Mouse (Mus musculus): ENCODE measurements around the gene Rhpn2. TPM values are rescaled to one million over a fixed set of nuclear protein-coding genes. Genes with fewer than 3 reads are reported as not detected.
A peak's percentile ranks its signal among the peaks of the same experiment; 100 is the strongest.

The Rhpn2 gene
- total RNA-seq, 1 experiment = 12.7 TPM

- TF ChIP-seq MAFK (IDR thresholded peaks at IDR 0.05; ENCODE audit: insufficient read depth, low read depth, low read length) = no peak
- TF ChIP-seq HCFC1 (IDR thresholded peaks at IDR 0.05; ENCODE audit: borderline replicate concordance, insufficient read depth, low read length) = no peak
- TF ChIP-seq ZNF384 (IDR thresholded peaks at IDR 0.05; ENCODE audit: low read depth, low read length) = no peak
- TF ChIP-seq CHD2 (IDR thresholded peaks at IDR 0.05; ENCODE audit: low read depth, low read length) = no peak
- no peak for TF ChIP-seq ZC3H11A (IDR thresholded peaks at IDR 0.05; ENCODE audit: borderline replicate concordance, low read depth, low read length)
- no peak for DNase-seq (ENCODE audit: low read depth, low spot score)
- H3K9me3 ChIP-seq (ENCODE audit: control insufficient read depth, insufficient read depth, low read depth, low read length) = no peaks in the 10 kb centered on the region
- H3K4me3 ChIP-seq (ENCODE audit: insufficient read depth in 1 of 2, low read depth in 1 of 2, low read length in 2 of 2, poor library complexity in 1 of 2, severe bottlenecking in 1 of 2) = no peak overlapping the region
- no peak overlapping the region for H3K27ac ChIP-seq (ENCODE audit: insufficient read depth, low read depth, low read length, poor library complexity, severe bottlenecking)
- H3K36me3 ChIP-seq (ENCODE audit: control insufficient read depth, insufficient read depth, low read length, poor library complexity, severe bottlenecking) = peaks cover 16% of the 10 kb centered on the region; the same call in 1 of the 2 replicates
- in situ Hi-C loops (cut with MboI; ENCODE audit: low sequenced_read_pairs in 2 of 2, unreplicated experiment in 2 of 2) = no loop called here
- H3K4me1 ChIP-seq (ENCODE audit: control insufficient read depth in 2 of 2, insufficient read depth in 2 of 2, low read length in 2 of 2, poor library complexity in 1 of 2) = peaks cover 2 to 10% of the 10 kb centered on the region in 2 experiments; a peak in 2 of 4 replicates
- no peak overlapping the region for H3K9ac ChIP-seq (ENCODE audit: insufficient read depth, low read depth, low read length, poor library complexity, severe bottlenecking)
These were observed 46.4 kb downstream of the Rhpn2 start for GRCm38 (mm10) chr7:35380351-35380750.

- H3K9me3 ChIP-seq (ENCODE audit: control insufficient read depth, insufficient read depth, low read depth, low read length) = no peaks in the 10 kb centered on the region
- TF ChIP-seq CHD2 (IDR thresholded peaks at IDR 0.05; ENCODE audit: low read depth, low read length) (no peak), HCFC1 (IDR thresholded peaks at IDR 0.05; ENCODE audit: borderline replicate concordance, insufficient read depth, low read length) (no peak), ZNF384 (IDR thresholded peaks at IDR 0.05; ENCODE audit: low read depth, low read length) (no peak), MAFK (IDR thresholded peaks at IDR 0.05; ENCODE audit: insufficient read depth, low read depth, low read length) (no peak), ZC3H11A (IDR thresholded peaks at IDR 0.05; ENCODE audit: borderline replicate concordance, low read depth, low read length) (no peak)
- no peak overlapping the region for H3K9ac ChIP-seq (ENCODE audit: insufficient read depth, low read depth, low read length, poor library complexity, severe bottlenecking)
- peaks cover 2 to 10% of the 10 kb centered on the region in 2 experiments; a peak in 3 of 4 replicates for H3K4me1 ChIP-seq (ENCODE audit: control insufficient read depth in 2 of 2, insufficient read depth in 2 of 2, low read length in 2 of 2, poor library complexity in 1 of 2)
- no peak for DNase-seq (ENCODE audit: low read depth, low spot score)
- H3K27ac ChIP-seq (ENCODE audit: insufficient read depth, low read depth, low read length, poor library complexity, severe bottlenecking) = no peak overlapping the region; the same call in 1 of the 2 replicates
- peaks cover 15% of the 10 kb centered on the region; the same call in 1 of the 2 replicates for H3K36me3 ChIP-seq (ENCODE audit: control insufficient read depth, insufficient read depth, low read length, poor library complexity, severe bottlenecking)
- H3K4me3 ChIP-seq (ENCODE audit: insufficient read depth in 1 of 2, low read depth in 1 of 2, low read length in 2 of 2, poor library complexity in 1 of 2, severe bottlenecking in 1 of 2) = peak overlapping the region in 1 of 2 experiments; percentile 63; a peak in 2 of 4 replicates
- in situ Hi-C loops (cut with MboI; ENCODE audit: low sequenced_read_pairs in 2 of 2, unreplicated experiment in 2 of 2) = no loop called here
These were observed 47.9 kb downstream of the Rhpn2 start for GRCm38 (mm10) chr7:35381861-35382260.

- TF ChIP-seq MAFK (IDR thresholded peaks at IDR 0.05; ENCODE audit: insufficient read depth, low read depth, low read length) (no peak), ZNF384 (IDR thresholded peaks at IDR 0.05; ENCODE audit: low read depth, low read length) (peak; percentile 86), ZC3H11A (IDR thresholded peaks at IDR 0.05; ENCODE audit: borderline replicate concordance, low read depth, low read length) (no peak), CHD2 (IDR thresholded peaks at IDR 0.05; ENCODE audit: low read depth, low read length) (no peak)
- Histone ChIP-seq H3K9ac (ENCODE audit: insufficient read depth, low read depth, low read length, poor library complexity, severe bottlenecking) (peak overlapping the region; percentile 43; the same call in 1 of the 2 replicates), H3K27ac (ENCODE audit: insufficient read depth, low read depth, low read length, poor library complexity, severe bottlenecking) (no peak overlapping the region), H3K4me1 (ENCODE audit: control insufficient read depth in 2 of 2, insufficient read depth in 2 of 2, low read length in 2 of 2, poor library complexity in 1 of 2) (peaks cover 2 to 11% of the 10 kb centered on the region in 2 experiments; a peak in 3 of 4 replicates), H3K9me3 (ENCODE audit: control insufficient read depth, insufficient read depth, low read depth, low read length) (no peaks in the 10 kb centered on the region), H3K4me3 (ENCODE audit: insufficient read depth in 1 of 2, low read depth in 1 of 2, low read length in 2 of 2, poor library complexity in 1 of 2, severe bottlenecking in 1 of 2) (peak overlapping the region; percentile 39 to 74; a peak in 3 of 4 replicates), H3K36me3 (ENCODE audit: control insufficient read depth, insufficient read depth, low read length, poor library complexity, severe bottlenecking) (peaks cover 17% of the 10 kb centered on the region; the same call in 1 of the 2 replicates)
- DNase-seq (ENCODE audit: low read depth, low spot score) = peak; percentile 60
- in situ Hi-C loops (cut with MboI; ENCODE audit: low sequenced_read_pairs in 2 of 2, unreplicated experiment in 2 of 2) = no loop called here
These were observed 48.9 kb downstream of the Rhpn2 start for GRCm38 (mm10) chr7:35382706-35383353.

- H3K27ac ChIP-seq (ENCODE audit: insufficient read depth, low read depth, low read length, poor library complexity, severe bottlenecking) = no peak overlapping the region
- H3K9ac ChIP-seq (ENCODE audit: insufficient read depth, low read depth, low read length, poor library complexity, severe bottlenecking) = no peak overlapping the region
- no peak overlapping the region for H3K4me3 ChIP-seq (ENCODE audit: insufficient read depth in 1 of 2, low read depth in 1 of 2, low read length in 2 of 2, poor library complexity in 1 of 2, severe bottlenecking in 1 of 2)
- no peaks in the 10 kb centered on the region for H3K9me3 ChIP-seq (ENCODE audit: control insufficient read depth, insufficient read depth, low read depth, low read length)
- peaks cover 1 to 11% of the 10 kb centered on the region in 2 experiments for H3K4me1 ChIP-seq (ENCODE audit: control insufficient read depth in 2 of 2, insufficient read depth in 2 of 2, low read length in 2 of 2, poor library complexity in 1 of 2)
- DNase-seq (ENCODE audit: low read depth, low spot score) = no peak
- no peak for TF ChIP-seq ZC3H11A (IDR thresholded peaks at IDR 0.05; ENCODE audit: borderline replicate concordance, low read depth, low read length)
- TF ChIP-seq ZNF384 (IDR thresholded peaks at IDR 0.05; ENCODE audit: low read depth, low read length) = no peak
- no peak for TF ChIP-seq HCFC1 (IDR thresholded peaks at IDR 0.05; ENCODE audit: borderline replicate concordance, insufficient read depth, low read length)
- no peak for TF ChIP-seq MAFK (IDR thresholded peaks at IDR 0.05; ENCODE audit: insufficient read depth, low read depth, low read length)
- no peak for TF ChIP-seq CHD2 (IDR thresholded peaks at IDR 0.05; ENCODE audit: low read depth, low read length)
- peaks cover 15% of the 10 kb centered on the region; the same call in 1 of the 2 replicates for H3K36me3 ChIP-seq (ENCODE audit: control insufficient read depth, insufficient read depth, low read length, poor library complexity, severe bottlenecking)
- in situ Hi-C loops (cut with MboI; ENCODE audit: low sequenced_read_pairs in 2 of 2, unreplicated experiment in 2 of 2) = no loop called here
These were observed 52.6 kb downstream of the Rhpn2 start for GRCm38 (mm10) chr7:35386525-35386952.

All from ES-E14 (cell line).